Mouse (Mus musculus) ovary, postnatal 14 days (tissue): ENCODE data around the gene Bola1.
"Not testable (repeated sequence)": the region's sequence is repeated elsewhere in the genome, so short reads cannot be mapped to it uniquely, and the experiment has no call there.

Experiments
- DNase-seq: peaks from one replicate; pipeline ENCODE4 v3.0.0; 2022; ENCODE audit warnings: low spot score

The Bola1 gene

GRCm38 (mm10) chr3:96226695-96227648 is 7.5 kb upstream of the Bola1 start:
- DNase-seq = no peak

- DNase-seq = no peak
These were observed 5.9 kb upstream of the Bola1 start for GRCm38 (mm10) chr3:96225421-96225820.

- no peak for DNase-seq
These were observed 3.3 kb upstream of the Bola1 start for GRCm38 (mm10) chr3:96222774-96223173.

- no peak for DNase-seq
These were observed 2.1 kb upstream of the Bola1 start for GRCm38 (mm10) chr3:96221640-96222038.

GRCm38 (mm10) chr3:96220765-96221639 is 1.5 kb upstream of the Bola1 start, which contains the start of the genes Hist2h2ac and Hist2h2be:
Gene Hist2h2ac, minus strand, starts transcription at chr3:96220880.
Gene Hist2h2be, plus strand, starts transcription at chr3:96221119.
- peak; percentile 79 for DNase-seq

GRCm38 (mm10) chr3:96220131-96220764 is 739 bp upstream of the Bola1 start:
- peak; percentile 35 for DNase-seq

GRCm38 (mm10) chr3:96219191-96219641 is 293 bp downstream of the Bola1 start:
- no peak for DNase-seq

- no peak for DNase-seq
These were observed 10.3 kb downstream of the Bola1 start for GRCm38 (mm10) chr3:96209242-96209641.

GRCm38 (mm10) chr3:96207819-96208218 is 11.7 kb downstream of the Bola1 start:
- DNase-seq = no peak

GRCm38 (mm10) chr3:96199731-96200130 is 19.8 kb downstream of the Bola1 start:
- DNase-seq = no peak

- DNase-seq = not testable (repeated sequence)
These were observed 20.8 kb downstream of the Bola1 start for GRCm38 (mm10) chr3:96198601-96199251.

- DNase-seq = no peak
These were observed 21.3 kb downstream of the Bola1 start for GRCm38 (mm10) chr3:96198181-96198580.

GRCm38 (mm10) chr3:96197129-96197749 is 22.3 kb downstream of the Bola1 start:
- DNase-seq = peak; percentile 71

- no peak for DNase-seq
These were observed 22.9 kb downstream of the Bola1 start for GRCm38 (mm10) chr3:96196437-96197128.

GRCm38 (mm10) chr3:96195616-96196313 is 23.7 kb downstream of the Bola1 start:
- no peak for DNase-seq

- DNase-seq = no peak
These were observed 24.5 kb downstream of the Bola1 start for GRCm38 (mm10) chr3:96194966-96195365.

- no peak for DNase-seq
These were observed 26.5 kb downstream of the Bola1 start for GRCm38 (mm10) chr3:96192977-96193376.

GRCm38 (mm10) chr3:96182382-96182776 is 37.1 kb downstream of the Bola1 start:
- no peak for DNase-seq

- DNase-seq = no peak
These were observed 37.8 kb downstream of the Bola1 start for GRCm38 (mm10) chr3:96181510-96182381.
